Mouse (Mus musculus): ENCODE data around the gene Podxl. TPM values are rescaled to one million over a fixed set of nuclear protein-coding genes. Genes with fewer than 3 reads are reported as not detected.
"Not testable (repeated sequence)": the region's sequence is repeated elsewhere in the genome, so short reads cannot be mapped to it uniquely, and the experiment has no call there.

The Podxl gene
- polyA plus RNA-seq, 1 experiment = 30.2 TPM

- no peak for DNase-seq (ENCODE audit: low read depth)
Observed at GRCm38 (mm10) chr6:31567200-31567599, 3.4 kb upstream of the Podxl start.

- no peak for DNase-seq (ENCODE audit: low read depth)
Observed at GRCm38 (mm10) chr6:31564901-31565391, 1.2 kb upstream of the Podxl start.

GRCm38 (mm10) chr6:31564182-31564531 is 376 bp upstream of the Podxl start:
- DNase-seq (ENCODE audit: low read depth) = no peak

- no peak for DNase-seq (ENCODE audit: low read depth)
Observed at GRCm38 (mm10) chr6:31562371-31563080, 1.3 kb downstream of the Podxl start.

GRCm38 (mm10) chr6:31561948-31562347 is 1.8 kb downstream of the Podxl start:
- DNase-seq (ENCODE audit: low read depth) = not testable (repeated sequence)

GRCm38 (mm10) chr6:31560138-31560959 is 3.4 kb downstream of the Podxl start:
- no peak for DNase-seq (ENCODE audit: low read depth)

GRCm38 (mm10) chr6:31556460-31557100 is 7.2 kb downstream of the Podxl start:
- DNase-seq (ENCODE audit: low read depth) = no peak

- DNase-seq (ENCODE audit: low read depth) = no peak
Observed at GRCm38 (mm10) chr6:31550876-31551532, 12.8 kb downstream of the Podxl start.

- no peak for DNase-seq (ENCODE audit: low read depth)
Observed at GRCm38 (mm10) chr6:31549361-31550051, 14.3 kb downstream of the Podxl start.

- DNase-seq (ENCODE audit: low read depth) = no peak
Observed at GRCm38 (mm10) chr6:31544318-31544717, 19.5 kb downstream of the Podxl start.

- no peak for DNase-seq (ENCODE audit: low read depth)
Observed at GRCm38 (mm10) chr6:31540018-31540417, 23.8 kb downstream of the Podxl start.

- DNase-seq (ENCODE audit: low read depth) = no peak
Observed at GRCm38 (mm10) chr6:31538112-31538511, 25.7 kb downstream of the Podxl start.

GRCm38 (mm10) chr6:31537193-31537592 is 26.6 kb downstream of the Podxl start:
- no peak for DNase-seq (ENCODE audit: low read depth)

- no peak for DNase-seq (ENCODE audit: low read depth)
Observed at GRCm38 (mm10) chr6:31534705-31535104, 29.1 kb downstream of the Podxl start.

GRCm38 (mm10) chr6:31531880-31532279 is 31.9 kb downstream of the Podxl start:
- DNase-seq (ENCODE audit: low read depth) = no peak

GRCm38 (mm10) chr6:31528339-31528738 is 35.4 kb downstream of the Podxl start:
- DNase-seq (ENCODE audit: low read depth) = no peak

GRCm38 (mm10) chr6:31527897-31528296 is 35.9 kb downstream of the Podxl start:
- no peak for DNase-seq (ENCODE audit: low read depth)

- DNase-seq (ENCODE audit: low read depth) = no peak
Observed at GRCm38 (mm10) chr6:31526929-31527328, 36.9 kb downstream of the Podxl start.

GRCm38 (mm10) chr6:31525231-31525900 is 38.4 kb downstream of the Podxl start:
- no peak for DNase-seq (ENCODE audit: low read depth)

- no peak for DNase-seq (ENCODE audit: low read depth)
Observed at GRCm38 (mm10) chr6:31524647-31525046, 39.1 kb downstream of the Podxl start.

- no peak for DNase-seq (ENCODE audit: low read depth)
Observed at GRCm38 (mm10) chr6:31524121-31524520, 39.7 kb downstream of the Podxl start.

Data from gonadal fat pad, adult 2 months (tissue).